Mouse (Mus musculus) testis, postnatal 10 days (tissue): Measurements from ENCODE around the gene Ubl4b.
A peak's percentile ranks its signal among the peaks of the same experiment; 100 is the strongest.

ENCODE experiments used
- DNase-seq: peaks from one replicate; pipeline ENCODE4 v3.0.0; 2021; ENCODE audit warnings: low spot score

The Ubl4b gene

GRCm38 (mm10) chr3:107520931-107521330, 33.9 kb downstream of the Ubl4b start:
- DNase-seq, result no peak

DNA sequence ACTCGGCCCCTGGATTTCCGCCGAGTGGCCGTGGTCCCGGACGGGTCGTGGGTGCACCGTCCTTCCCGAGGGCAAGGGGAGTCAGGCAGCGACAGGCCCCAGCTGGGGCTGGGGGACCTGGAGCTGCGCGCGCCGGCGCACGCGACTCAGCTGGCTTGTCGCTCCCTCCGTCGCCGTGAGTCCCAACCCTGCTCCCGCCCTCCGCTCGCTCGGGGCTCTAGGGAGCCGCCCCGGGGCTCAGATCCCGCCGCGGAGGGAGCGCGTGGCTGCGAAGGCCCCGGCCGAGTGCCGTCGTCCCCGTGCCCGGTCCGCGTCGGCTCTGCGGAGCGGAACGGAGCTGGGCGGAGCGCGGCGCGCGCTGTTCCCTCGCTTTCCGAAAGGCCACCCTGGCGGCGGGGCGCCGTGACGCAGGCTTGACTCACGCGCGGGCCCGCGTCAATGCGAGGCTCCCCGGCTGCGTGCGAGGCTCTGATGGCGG, 37.2 kb downstream of the Ubl4b start, which contains the start of gene Slc6a17:
Slc6a17 (minus strand) TSS at position 388 of the 478 bp plus-strand sequence.
- DNase-seq, result peak; percentile 62

GRCm38 (mm10) chr3:107516776-107517630, 37.9 kb downstream of the Ubl4b start:
- DNase-seq, result no peak

DNA sequence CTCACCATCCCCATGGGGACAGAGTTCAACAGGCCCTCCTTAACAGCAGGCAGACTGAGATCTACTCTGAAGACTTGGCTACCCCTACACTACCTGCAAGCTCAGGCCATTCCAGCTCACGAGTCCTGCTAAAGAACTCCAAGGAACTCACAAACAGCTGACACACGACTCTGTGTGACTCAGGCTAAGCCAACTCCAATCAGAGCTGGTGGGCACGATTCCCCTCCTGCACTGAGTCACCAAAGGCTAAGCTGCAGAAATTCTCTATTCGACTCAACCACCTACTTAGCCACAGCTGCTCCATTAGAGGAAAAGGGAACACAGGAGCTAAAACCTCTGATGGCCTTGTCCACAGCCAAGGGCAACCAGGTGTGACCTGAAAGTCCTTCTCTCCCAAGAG, 38.9 kb downstream of the Ubl4b start:
- no peak for DNase-seq

- no peak for DNase-seq
Observed at GRCm38 (mm10) chr3:107511416-107511815, 43.5 kb downstream of the Ubl4b start.

DNA sequence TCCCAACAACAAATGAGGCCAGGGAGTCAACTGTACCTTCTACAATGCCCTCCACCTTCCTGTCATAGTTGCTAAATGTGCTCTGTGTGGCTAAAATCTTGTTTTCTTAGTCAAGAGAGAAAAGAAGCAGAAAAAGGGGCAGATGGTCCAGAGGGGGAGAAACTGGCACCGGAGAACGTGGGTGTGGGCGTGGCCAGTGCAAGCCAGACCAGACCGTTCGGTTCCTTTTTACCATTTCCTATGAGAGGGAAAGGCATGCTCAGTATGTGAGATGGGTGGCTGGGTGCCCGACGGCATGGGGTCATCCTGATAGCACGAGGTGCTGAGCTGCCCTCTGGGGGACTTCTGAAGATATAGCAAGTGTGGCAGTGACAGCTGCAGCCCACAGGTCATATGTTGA, 46.2 kb downstream of the Ubl4b start:
- DNase-seq, result no peak

DNA sequence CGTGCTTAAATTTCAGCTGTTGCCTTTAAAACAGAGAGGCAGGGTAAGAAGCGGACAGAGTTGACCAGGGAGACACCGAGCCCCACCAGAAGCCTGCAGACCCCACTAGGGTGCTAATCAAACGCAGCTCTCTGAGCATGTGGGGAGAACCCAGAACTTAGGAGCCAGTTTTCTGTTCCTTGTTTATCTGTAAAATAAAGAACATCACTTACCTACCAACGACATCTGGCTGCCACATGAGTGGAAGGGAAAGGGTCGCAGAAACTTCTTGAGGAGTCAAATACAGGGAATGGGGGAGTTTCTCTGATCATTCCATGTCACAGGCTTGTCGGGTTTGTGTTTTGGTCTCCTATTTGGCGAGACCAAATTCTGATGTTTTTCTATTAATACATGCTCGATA, 46.9 kb downstream of the Ubl4b start:
- no peak for DNase-seq

- DNase-seq, result no peak
Observed at GRCm38 (mm10) chr3:107506531-107506930, 48.3 kb downstream of the Ubl4b start.

GRCm38 (mm10) chr3:107505464-107506367, 49.2 kb downstream of the Ubl4b start:
- no peak for DNase-seq

DNA sequence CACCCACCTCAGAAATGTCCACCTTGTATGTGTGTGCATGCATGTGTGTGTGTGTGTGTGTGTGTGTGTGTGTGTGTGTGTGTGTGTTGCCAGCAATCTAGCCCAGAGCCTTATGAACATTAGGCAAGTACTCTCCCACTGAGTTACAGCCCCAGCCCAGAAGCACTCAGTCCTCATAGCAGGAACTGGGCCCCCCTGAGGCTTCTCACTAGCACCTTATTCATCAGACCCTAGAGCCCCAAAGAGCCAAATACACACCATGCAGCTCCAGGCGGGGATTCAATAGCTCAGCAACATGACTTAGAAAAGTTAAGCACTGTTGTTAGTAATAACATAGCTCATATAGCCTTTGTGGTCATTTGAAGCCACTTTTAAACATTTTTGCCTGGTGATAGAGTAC, 50.3 kb downstream of the Ubl4b start:
- no peak for DNase-seq

- no peak for DNase-seq
Observed at GRCm38 (mm10) chr3:107503716-107504115, 51.2 kb downstream of the Ubl4b start.
